Mouse (Mus musculus) left cerebral cortex, adult 2 months (tissue): ENCODE data around the gene Pde4c. TPM values are rescaled to one million over a fixed set of nuclear protein-coding genes. Genes with fewer than 3 reads are reported as not detected.

Source experiments
- DNase-seq, 2 experiments: peaks; one replicate each; pipeline ENCODE4 v3.0.0; 2021 to 2022; ENCODE audit warnings: low spot score in 2 of 2, mixed read lengths in 1 of 2; ENCODE audit errors: extremely low spot score in 1 of 2
- H3K27ac ChIP-seq: fragments of 200-600 bp; 2 replicates; pipeline ENCODE4 v1.8.1; 2022
- H3K4me3 ChIP-seq: fragments of 200-600 bp; 2 replicates; pipeline ENCODE4 v1.8.1; 2022
- CTCF ChIP-seq: fragments of 200-600 bp; IDR thresholded peaks from 2 replicates; pipeline ENCODE4 v1.8.1; 2022; ENCODE audit warnings: antibody characterized with exemption, mild to moderate bottlenecking, moderate library complexity
- intact Hi-C: fragments of 180-260 bp; cut with DNase I; formaldehyde crosslinking; loops from one replicate; pipeline ENCODE4 v1.15.1; 2025
- total RNA-seq, 2 experiments: library from RNA; stranded (reverse); gene quantifications; 2 replicates each; pipeline ENCODE4 v1.2.3; 2021

Gene Pde4c
- total RNA-seq, 2 experiments from 2014 or later, result 1.9 to 3.0 TPM

- DNase-seq, result no peak
- no peak overlapping the region for H3K27ac ChIP-seq
- intact Hi-C loops, result no loop called here
- no peak for TF ChIP-seq CTCF
- H3K4me3 ChIP-seq, result peak overlapping the region; percentile 28
Measured at GRCm38 (mm10) chr8:70765838-70766570, 42.5 kb downstream of the Pde4c start.

DNA sequence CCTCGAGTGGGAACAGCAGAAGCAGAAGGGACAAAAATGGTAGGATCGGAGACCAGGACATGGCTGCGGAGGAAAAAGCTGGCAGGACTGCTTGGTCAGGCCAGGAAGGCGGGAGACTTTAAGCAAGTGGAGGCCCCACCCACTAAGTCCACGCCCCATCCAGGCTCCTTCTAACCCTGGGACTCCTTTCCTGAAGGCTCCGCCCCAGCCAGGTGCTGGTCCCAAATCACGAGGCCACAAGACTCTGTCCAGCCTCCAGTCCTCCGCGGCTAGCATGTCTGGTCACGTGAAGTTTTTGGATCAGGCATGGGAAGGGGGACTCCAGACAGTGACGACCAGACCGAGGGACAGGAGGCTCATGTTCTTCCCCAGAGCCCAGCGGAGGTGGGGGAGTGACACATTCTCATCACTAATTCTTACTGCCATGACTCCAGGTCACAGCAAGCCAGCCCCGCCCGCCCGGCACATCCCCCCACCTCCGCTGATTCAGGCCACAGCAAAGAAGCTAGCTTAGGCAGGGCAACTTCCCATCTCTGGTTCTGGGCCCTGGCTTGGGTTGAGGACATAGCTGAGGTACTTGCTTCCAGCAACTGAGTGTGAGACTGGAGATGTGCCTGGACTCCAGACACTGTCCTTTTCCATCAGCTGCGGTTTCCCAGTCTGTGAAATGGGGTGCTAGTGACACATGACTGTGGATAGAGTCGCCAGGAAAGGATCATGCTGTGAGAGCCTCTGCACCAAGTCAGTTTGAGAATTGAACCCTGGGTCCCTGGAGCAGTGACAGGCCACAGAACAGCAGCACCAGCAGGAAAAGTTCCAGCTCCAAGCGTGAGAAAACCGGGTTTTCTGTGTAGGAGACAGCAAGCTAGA is 43.3 kb downstream of the Pde4c start:
- intact Hi-C loops, result no loop called here
- no peak for TF ChIP-seq CTCF
- no peak for DNase-seq
- Histone ChIP-seq H3K4me3 (peak overlapping the region; percentile 28), H3K27ac (no peak overlapping the region)

DNA sequence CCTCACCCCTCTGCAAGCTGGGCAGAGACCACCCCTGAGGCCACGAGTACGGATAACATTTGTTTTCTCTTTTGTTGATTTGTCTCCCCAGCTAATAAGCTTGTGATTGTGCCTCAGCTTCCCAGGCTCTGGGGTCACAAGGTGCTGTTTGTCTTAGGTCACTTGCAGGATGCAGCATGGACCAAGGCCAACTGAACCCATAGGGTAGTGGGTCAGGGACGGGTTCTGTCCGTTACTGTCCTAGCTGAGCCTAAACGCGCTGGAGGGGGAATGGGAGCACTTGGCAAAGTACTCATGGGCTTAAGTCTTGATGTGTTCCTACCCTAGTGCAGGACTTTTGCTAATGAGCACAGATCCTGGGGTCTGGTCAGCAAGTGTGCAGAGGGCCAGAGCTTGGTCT is 44.0 kb downstream of the Pde4c start:
- intact Hi-C loops, result no loop called here
- Histone ChIP-seq H3K27ac (no peak overlapping the region), H3K4me3 (no peak overlapping the region)
- DNase-seq, result no peak
- no peak for TF ChIP-seq CTCF

GRCm38 (mm10) chr8:70768231-70768776 is 44.8 kb downstream of the Pde4c start:
- DNase-seq, result no peak
- Histone ChIP-seq H3K27ac (no peak overlapping the region), H3K4me3 (no peak overlapping the region)
- no peak for TF ChIP-seq CTCF
- intact Hi-C loops, result loop anchor here (2.0 kb wide), 1 partner anchor 70 kb away; the partner anchor contains the start of gene Arrdc2

DNA sequence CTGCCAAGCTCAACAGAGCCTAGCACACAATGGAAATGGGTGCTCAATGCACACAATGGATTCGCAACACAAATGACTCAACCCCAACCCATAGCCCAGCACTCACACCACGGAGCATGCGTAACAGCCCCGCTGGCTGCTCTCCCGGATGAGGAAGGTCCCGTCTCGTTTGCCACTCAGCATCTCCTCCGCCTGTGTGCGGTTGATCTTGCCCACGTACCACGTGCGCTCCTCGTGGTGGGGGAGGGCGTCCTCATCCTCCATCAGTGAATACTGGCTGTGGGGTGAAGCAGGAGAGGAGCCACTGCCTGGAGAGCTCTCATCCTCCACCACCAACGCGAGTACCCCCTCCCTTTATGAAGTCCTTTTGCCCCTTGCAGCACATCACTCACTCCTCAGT is 45.4 kb downstream of the Pde4c start:
- DNase-seq, result no peak
- no peak for TF ChIP-seq CTCF
- Histone ChIP-seq H3K27ac (no peak overlapping the region), H3K4me3 (no peak overlapping the region)
- intact Hi-C loops, result loop anchor here (1.0 to 2.0 kb wide), 2 partner anchors 49 to 70 kb away; partner anchors contain the start of gene Arrdc2

DNA sequence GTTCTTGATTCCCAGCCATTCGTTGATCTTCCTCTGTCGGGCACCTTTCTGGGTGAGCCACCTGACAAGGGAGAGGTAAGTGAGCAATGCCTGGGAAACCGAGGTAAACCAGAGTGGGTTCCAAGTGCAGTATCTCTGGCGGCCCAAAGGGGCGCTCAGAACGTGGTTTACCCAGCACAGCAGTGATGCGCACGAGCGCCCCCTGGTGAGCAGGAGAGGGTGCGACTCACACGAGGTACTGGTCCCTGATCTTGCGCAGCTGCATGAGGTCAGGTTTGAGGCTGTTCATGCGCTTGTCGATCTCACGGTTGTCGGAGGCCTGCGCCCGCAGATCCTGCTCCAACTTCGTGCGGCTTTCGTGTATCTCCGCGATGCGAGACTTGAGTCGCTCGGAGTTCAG is 45.8 kb downstream of the Pde4c start:
- no peak; the same call in none of the 2 replicates for TF ChIP-seq CTCF
- Histone ChIP-seq H3K4me3 (no peak overlapping the region), H3K27ac (no peak overlapping the region)
- intact Hi-C loops, result loop anchor here (1.0 to 2.0 kb wide), 2 partner anchors 49 to 69 kb away; partner anchors contain the start of gene Arrdc2
- DNase-seq, result peak; percentile 95 to 97

DNA sequence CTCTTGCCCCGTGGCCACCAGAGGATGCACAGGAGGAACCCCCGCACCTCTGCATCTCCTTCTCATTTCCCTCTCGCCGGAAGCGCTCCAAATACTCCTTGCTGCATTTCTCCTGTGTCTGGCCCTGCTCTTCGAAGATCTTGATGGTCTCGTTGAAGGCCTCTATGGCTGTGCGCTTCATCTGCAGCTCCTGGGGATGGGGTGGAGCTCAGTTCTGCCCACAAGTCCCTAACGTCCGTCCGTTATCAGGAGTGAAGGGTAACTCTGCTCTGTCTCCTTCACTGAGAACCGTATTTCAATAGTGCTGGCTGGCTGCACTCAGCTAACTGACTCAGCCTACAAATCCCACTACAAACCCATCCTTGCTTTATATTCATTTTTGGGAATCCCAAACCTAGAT is 46.3 kb downstream of the Pde4c start:
- H3K4me3 ChIP-seq, result no peak overlapping the region
- TF ChIP-seq CTCF, result no peak
- intact Hi-C loops, result loop anchor here (1.0 to 2.0 kb wide), 2 partner anchors 50 to 69 kb away; partner anchors contain the start of gene Arrdc2
- no peak for DNase-seq
- no peak overlapping the region for H3K27ac ChIP-seq

DNA sequence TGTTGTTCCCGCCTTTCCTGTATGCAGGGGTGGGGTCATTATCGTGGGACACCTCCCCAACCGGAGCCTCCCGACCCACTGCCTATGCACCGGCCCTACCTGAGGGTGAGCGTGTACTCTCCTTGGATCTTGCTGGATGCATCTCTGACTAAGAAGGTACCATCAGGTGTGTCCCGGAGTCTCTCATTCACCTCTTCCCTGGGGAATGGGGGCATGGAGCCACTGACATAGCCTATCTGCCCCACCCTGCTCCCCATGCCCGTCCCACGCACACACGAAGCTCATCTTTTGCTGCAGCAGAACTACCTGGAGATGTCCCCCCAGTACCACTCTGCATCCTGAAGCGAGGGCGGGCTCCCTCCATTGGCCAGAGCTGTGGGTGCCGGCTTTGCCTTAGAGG is 47.2 kb downstream of the Pde4c start:
- no peak for TF ChIP-seq CTCF
- Histone ChIP-seq H3K27ac (no peak overlapping the region), H3K4me3 (no peak overlapping the region)
- intact Hi-C loops, result no loop called here
- no peak for DNase-seq

- Histone ChIP-seq H3K27ac (no peak overlapping the region), H3K4me3 (no peak overlapping the region)
- intact Hi-C loops, result no loop called here
- no peak for DNase-seq
- TF ChIP-seq CTCF, result no peak
Measured at GRCm38 (mm10) chr8:70771217-70771616, 47.7 kb downstream of the Pde4c start.

GRCm38 (mm10) chr8:70772075-70772474 is 48.6 kb downstream of the Pde4c start:
- H3K4me3 ChIP-seq, result no peak overlapping the region
- no peak for DNase-seq
- intact Hi-C loops, result no loop called here
- H3K27ac ChIP-seq, result no peak overlapping the region
- no peak for TF ChIP-seq CTCF

- no peak overlapping the region for H3K4me3 ChIP-seq
- peak overlapping the region; percentile 66; the same call in 1 of the 2 replicates for H3K27ac ChIP-seq
- no peak for DNase-seq
- TF ChIP-seq CTCF, result no peak
- intact Hi-C loops, result no loop called here
Measured at GRCm38 (mm10) chr8:70772890-70773289, 49.4 kb downstream of the Pde4c start.

GRCm38 (mm10) chr8:70773410-70773809 is 49.9 kb downstream of the Pde4c start:
- no peak for TF ChIP-seq CTCF
- intact Hi-C loops, result no loop called here
- Histone ChIP-seq H3K27ac (peak overlapping the region; percentile 66), H3K4me3 (peak overlapping the region; percentile 16; the same call in 1 of the 2 replicates)
- no peak for DNase-seq
